Mouse (Mus musculus) Muller cell, postnatal 12 days (primary cell): ENCODE measurements around the gene Rd3.

ENCODE experiments used
- DNase-seq: peaks from one replicate; pipeline ENCODE4 v3.0.0-alpha.2; 2015; ENCODE audit errors: inconsistent ontology term

Gene Rd3

GRCm38 (mm10) chr1:191977187-191977586 is at the start of gene Rd3:
Gene Rd3 (plus strand): TSS chr1:191977370.
- DNase-seq = no peak

GRCm38 (mm10) chr1:191928345-191928744 is 48.8 kb upstream of the Rd3 start:
- no peak for DNase-seq

GRCm38 (mm10) chr1:191929065-191929464 is 48.1 kb upstream of the Rd3 start:
- DNase-seq = no peak

- no peak for DNase-seq
These were observed 47.2 kb upstream of the Rd3 start for GRCm38 (mm10) chr1:191929897-191930524.

- no peak for DNase-seq
These were observed 46.6 kb upstream of the Rd3 start for GRCm38 (mm10) chr1:191930525-191931105.

GRCm38 (mm10) chr1:191932286-191932985 is 44.7 kb upstream of the Rd3 start:
- DNase-seq = no peak

- DNase-seq = no peak
These were observed 44.1 kb upstream of the Rd3 start for GRCm38 (mm10) chr1:191932986-191933632.

- DNase-seq = no peak
These were observed 33.5 kb upstream of the Rd3 start for GRCm38 (mm10) chr1:191943638-191944037.

GRCm38 (mm10) chr1:191945341-191945740 is 31.8 kb upstream of the Rd3 start:
- DNase-seq = no peak

- no peak for DNase-seq
These were observed 31.4 kb upstream of the Rd3 start for GRCm38 (mm10) chr1:191945756-191946155.

GRCm38 (mm10) chr1:191946261-191946660 is 30.9 kb upstream of the Rd3 start:
- DNase-seq = no peak

GRCm38 (mm10) chr1:191946835-191947234 is 30.3 kb upstream of the Rd3 start:
- DNase-seq = no peak

GRCm38 (mm10) chr1:191947796-191948195 is 29.4 kb upstream of the Rd3 start:
- no peak for DNase-seq

- DNase-seq = no peak
These were observed 28.6 kb upstream of the Rd3 start for GRCm38 (mm10) chr1:191948600-191948999.

GRCm38 (mm10) chr1:191950611-191951010 is 26.6 kb upstream of the Rd3 start:
- DNase-seq = no peak

GRCm38 (mm10) chr1:191952733-191953335 is 24.3 kb upstream of the Rd3 start:
- DNase-seq = no peak

- peak; percentile 12 for DNase-seq
These were observed 22.1 kb upstream of the Rd3 start for GRCm38 (mm10) chr1:191955101-191955500.

GRCm38 (mm10) chr1:191956261-191956660 is 20.9 kb upstream of the Rd3 start:
- no peak for DNase-seq

- DNase-seq = peak; percentile 44
These were observed 20.3 kb upstream of the Rd3 start for GRCm38 (mm10) chr1:191956871-191957270.

GRCm38 (mm10) chr1:191957321-191957720 is 19.8 kb upstream of the Rd3 start:
- peak; percentile 74 for DNase-seq

GRCm38 (mm10) chr1:191960946-191961345 is 16.2 kb upstream of the Rd3 start:
- DNase-seq = no peak

- DNase-seq = no peak
These were observed 13.8 kb upstream of the Rd3 start for GRCm38 (mm10) chr1:191963413-191963812.
